Mouse (Mus musculus) heart, embryonic 11.5 days (tissue): Measurements from ENCODE around the gene Hoxd10. TPM values are rescaled to one million over a fixed set of nuclear protein-coding genes. Genes with fewer than 3 reads are reported as not detected.

ENCODE experiments used
- ATAC-seq: fragments of 200-750 bp; cut with Nextera tagmentation; replicated peaks from 2 replicates; pipeline ENCODE4 v1.8.0; 2017; ENCODE audit warnings: moderate library complexity; ENCODE audit not compliant: insufficient number of reproducible peaks, low FRiP score, low TSS enrichment
- H3K27ac ChIP-seq: fragments of 300-500 bp; sonication (generic); 2 replicates; pipeline ENCODE4 v1.5.1; 2014; ENCODE audit warnings: mild to moderate bottlenecking, low read depth, low read length
- H3K27me3 ChIP-seq: fragments of 300-500 bp; sonication (generic); 2 replicates; pipeline ENCODE4 v1.6.1; 2014; ENCODE audit warnings: mild to moderate bottlenecking, low read length, mixed read lengths; ENCODE audit not compliant: control insufficient read depth, insufficient read depth
- H3K36me3 ChIP-seq: fragments of 300-500 bp; sonication (generic); 2 replicates; pipeline ENCODE4 v1.6.1; 2014; ENCODE audit warnings: mild to moderate bottlenecking, low read length, moderate library complexity, mixed read lengths; ENCODE audit not compliant: control insufficient read depth, insufficient read depth
- H3K4me1 ChIP-seq: fragments of 300-500 bp; sonication (generic); 2 replicates; pipeline ENCODE4 v1.6.1; 2014; ENCODE audit warnings: low read length; ENCODE audit not compliant: control insufficient read depth, insufficient read depth
- H3K4me2 ChIP-seq: fragments of 300-500 bp; sonication (generic); 2 replicates; pipeline ENCODE4 v1.6.1; 2014; ENCODE audit warnings: mild to moderate bottlenecking, moderate library complexity
- H3K4me3 ChIP-seq: fragments of 300-500 bp; sonication (generic); 2 replicates; pipeline ENCODE4 v1.5.1; 2014; ENCODE audit warnings: low read depth, low read length
- H3K9ac ChIP-seq: fragments of 300-500 bp; sonication (generic); 2 replicates; pipeline ENCODE4 v1.6.1; 2014; ENCODE audit warnings: mild to moderate bottlenecking, low read depth, low read length, moderate library complexity
- H3K9me3 ChIP-seq: fragments of 300-500 bp; sonication (generic); replicated peaks from 2 replicates; pipeline ENCODE4 v1.6.1; 2016; ENCODE audit warnings: low read length; ENCODE audit not compliant: control insufficient read depth
- WGBS: fragments of 180-500 bp; shearing (Covaris S2); extraction: QIAGEN DNeasy Blood & Tissue Kit; methylation state at CpG from one replicate; pipeline ENCODE4 v1.1.7; 2014; ENCODE audit not compliant: insufficient replicate concordance; 5-methylcytosine and 5-hydroxymethylcytosine counted together
- polyA plus RNA-seq: library from polyadenylated mRNA; unstranded; fragments of >200 nt; fragmentation: Nextera tagmentation; extraction: Ambion mirVana; gene quantifications from 2 replicates; pipeline ENCODE4 v1.2.1, GENCODE M21; 2014

Hoxd10 gene
- polyA plus RNA-seq, 1 experiment from 2014 or later = 0.11 TPM

DNA sequence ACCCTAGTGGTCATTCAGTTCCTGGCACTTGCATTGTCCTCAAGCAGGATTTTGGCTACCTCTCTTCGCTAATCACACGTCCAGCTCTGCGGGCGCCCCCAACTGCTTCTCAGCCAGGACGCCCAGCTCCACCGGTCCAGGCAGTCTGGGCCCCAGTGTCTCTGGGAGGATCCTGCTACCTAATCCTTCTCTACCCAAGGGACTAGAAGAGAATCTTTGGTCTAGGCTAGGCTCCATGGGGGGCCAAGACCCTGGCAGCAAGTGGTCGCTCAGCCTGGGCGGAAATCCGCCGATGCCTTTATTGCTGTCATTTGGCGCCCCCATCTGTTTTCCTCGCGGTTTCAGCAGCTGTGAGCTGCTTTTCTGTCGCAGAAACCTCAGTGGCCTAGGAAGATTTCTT lies 30.0 kb upstream of the Hoxd10 start:
- H3K9ac ChIP-seq = no peak overlapping the region
- peak overlapping the region; percentile 53 for H3K4me2 ChIP-seq
- H3K9me3 ChIP-seq = no peaks in the 10 kb centered on the region
- H3K4me3 ChIP-seq = peak overlapping the region; percentile 6; the same call in 1 of the 2 replicates
- peaks cover 92% of the 10 kb centered on the region for H3K27me3 ChIP-seq
- WGBS = 1% methylated on average over 14 of the region's 14 CpGs
- ATAC-seq = 0 out of 2 replicates have a peak, but pooled peaks have one; percentile 42
- H3K4me1 ChIP-seq = peaks cover 4% of the 10 kb centered on the region; the same call in 1 of the 2 replicates
- no peaks in the 10 kb centered on the region for H3K36me3 ChIP-seq
- no peak overlapping the region for H3K27ac ChIP-seq

DNA sequence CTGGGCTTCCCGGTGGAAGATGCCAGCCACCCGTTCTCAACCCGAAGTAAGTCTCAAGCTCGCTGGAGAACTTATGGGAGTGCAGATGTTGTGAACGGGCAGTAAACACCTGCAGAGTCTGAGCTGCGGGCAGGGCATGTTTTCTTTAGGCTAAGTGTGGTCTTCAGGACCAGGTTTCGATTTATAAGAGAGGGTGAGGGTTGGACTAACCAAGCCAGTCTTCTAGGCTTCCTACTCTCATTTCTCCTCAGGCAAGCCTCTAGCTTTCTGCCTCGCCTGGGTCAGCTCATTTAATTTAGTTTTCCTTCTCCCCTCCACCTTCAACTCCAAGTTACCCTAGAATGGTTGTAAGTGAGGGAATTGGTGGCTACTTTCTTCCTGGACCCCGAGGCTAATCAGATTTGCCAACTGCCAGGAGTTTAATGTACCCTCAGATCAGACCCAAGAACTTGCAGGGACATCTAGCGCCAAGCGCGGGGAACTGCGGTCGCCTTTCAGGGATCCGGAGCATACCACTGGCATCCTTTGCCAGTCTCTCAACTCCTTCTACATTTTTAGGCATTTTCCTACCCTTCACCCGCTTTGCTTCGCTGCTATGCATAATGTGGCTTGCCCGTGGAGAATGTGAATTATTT lies 28.3 kb upstream of the Hoxd10 start:
- WGBS = 6% methylated on average over 18 of the region's 18 CpGs
- Histone ChIP-seq H3K36me3 (no peaks in the 10 kb centered on the region), H3K9me3 (no peaks in the 10 kb centered on the region), H3K27me3 (peaks cover 94% of the 10 kb centered on the region), H3K27ac (no peak overlapping the region), H3K9ac (no peak overlapping the region), H3K4me1 (peaks cover 7% of the 10 kb centered on the region; the same call in 1 of the 2 replicates), H3K4me3 (no peak overlapping the region), H3K4me2 (no peak overlapping the region)
- no peak for ATAC-seq

DNA sequence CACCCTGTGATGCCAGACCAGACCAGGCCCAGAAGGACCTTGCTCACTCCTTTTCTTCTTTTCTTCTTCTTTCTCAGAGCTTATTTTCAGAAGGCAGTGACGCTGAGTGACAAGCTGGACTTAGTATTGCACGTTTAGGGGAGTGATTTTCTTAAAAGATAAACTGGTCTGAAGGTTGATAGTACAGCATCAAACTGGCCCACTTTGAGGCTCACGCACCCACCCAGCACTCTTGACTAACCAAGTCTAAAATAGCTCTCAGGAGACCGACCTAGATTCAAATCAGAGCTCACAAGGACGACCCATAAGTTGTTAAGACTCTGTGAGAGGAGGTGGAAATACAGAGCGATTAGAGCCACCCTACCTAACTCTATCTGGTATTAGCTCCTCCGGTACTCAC lies 25.3 kb upstream of the Hoxd10 start:
- no peak overlapping the region for H3K4me3 ChIP-seq
- ATAC-seq = no peak
- H3K9me3 ChIP-seq = no peaks in the 10 kb centered on the region
- 3% methylated on average over 7 of the region's 7 CpGs for WGBS
- H3K27me3 ChIP-seq = peaks cover 89% of the 10 kb centered on the region
- H3K36me3 ChIP-seq = no peaks in the 10 kb centered on the region
- no peak overlapping the region for H3K9ac ChIP-seq
- H3K4me2 ChIP-seq = no peak overlapping the region
- no peak overlapping the region for H3K27ac ChIP-seq
- peaks cover 10% of the 10 kb centered on the region; the same call in 1 of the 2 replicates for H3K4me1 ChIP-seq

DNA sequence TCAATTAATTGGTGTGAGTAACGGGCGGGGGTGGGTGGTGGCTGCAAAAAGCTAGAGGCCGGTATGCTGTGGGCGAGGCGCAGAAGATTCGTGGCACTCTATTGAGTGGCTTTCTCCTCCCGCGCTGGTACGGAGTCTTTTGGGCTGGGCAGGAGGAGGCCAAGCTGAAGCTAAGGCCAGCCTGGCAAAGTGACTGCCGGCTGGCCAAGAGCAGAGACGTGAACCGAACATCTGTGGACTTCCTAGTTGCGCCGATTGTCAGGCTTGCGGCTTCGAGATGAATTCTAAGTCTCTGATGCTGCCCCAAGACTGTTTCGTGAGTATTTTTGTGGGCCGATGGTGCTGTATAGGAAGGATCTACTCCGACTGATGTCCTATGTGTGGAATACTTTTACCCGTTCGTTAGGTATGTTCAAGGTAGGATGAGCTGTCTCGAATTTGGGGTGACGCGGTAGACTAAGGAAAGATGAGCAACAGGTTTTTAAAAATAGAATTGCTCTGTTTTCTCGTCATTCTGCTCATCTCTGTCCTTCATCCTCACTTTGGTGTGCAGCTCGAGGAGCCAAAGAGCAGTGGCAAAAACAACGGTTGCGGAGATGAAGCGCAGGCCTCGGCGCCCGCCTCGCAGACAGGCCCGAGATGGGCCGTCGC lies 24.4 kb upstream of the Hoxd10 start:
- H3K4me2 ChIP-seq = peak overlapping the region; percentile 63
- WGBS = 2% methylated on average over 36 of the region's 36 CpGs
- no peak overlapping the region for H3K9ac ChIP-seq

DNA sequence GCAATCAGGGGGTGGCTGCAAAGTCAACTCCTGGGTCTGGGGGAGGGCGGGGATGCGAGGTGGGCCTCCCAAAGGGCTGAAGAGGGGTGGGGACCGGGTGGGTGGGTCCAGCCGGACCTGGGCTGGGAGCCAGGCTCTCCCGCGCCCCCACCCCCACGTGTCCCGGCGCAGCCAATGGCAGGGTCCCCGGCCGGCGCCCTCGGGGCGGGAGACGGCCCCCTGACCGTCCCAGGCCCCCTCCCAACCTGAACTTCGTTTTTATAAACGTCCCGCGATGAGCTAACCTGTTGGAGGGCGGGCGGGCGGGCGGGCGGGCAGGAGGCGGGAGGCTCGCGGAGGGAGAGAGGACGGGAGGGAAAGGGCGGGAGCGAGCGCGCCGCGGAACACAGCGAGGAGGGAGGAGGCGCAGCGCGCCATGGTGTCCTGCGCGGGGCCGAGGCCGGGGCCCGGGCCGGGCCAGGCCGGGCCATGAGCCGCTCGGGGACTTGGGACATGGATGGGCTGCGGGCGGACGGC lies 23.8 kb upstream of the Hoxd10 start, which contains the start of gene Hoxd13:
Hoxd13 (plus strand) TSS at position 469 of the 516 bp plus-strand sequence.
- Histone ChIP-seq H3K27me3 (peaks cover 88% of the 10 kb centered on the region), H3K4me2 (peak within 1 kb of the TSS; percentile 63), H3K4me1 (peaks cover 10% of the 10 kb centered on the region; the same call in 1 of the 2 replicates), H3K27ac (no peak within 1 kb of the TSS), H3K9ac (no peak within 1 kb of the TSS), H3K36me3 (no peaks in the 10 kb centered on the region), H3K4me3 (peak within 1 kb of the TSS; percentile 42), H3K9me3 (no peaks in the 10 kb centered on the region)
- no peak for ATAC-seq
- WGBS = 0% methylated on average over 11 of the region's 51 CpGs

More for the DNA sequence above, 24.4 kb upstream of the Hoxd10 start:
- Histone ChIP-seq H3K4me1 (peaks cover 10% of the 10 kb centered on the region; the same call in 1 of the 2 replicates), H3K9me3 (no peaks in the 10 kb centered on the region), H3K27me3 (peaks cover 89% of the 10 kb centered on the region), H3K4me3 (no peak overlapping the region; the same call in 1 of the 2 replicates), H3K27ac (no peak overlapping the region), H3K36me3 (no peaks in the 10 kb centered on the region)
- ATAC-seq = no peak

DNA sequence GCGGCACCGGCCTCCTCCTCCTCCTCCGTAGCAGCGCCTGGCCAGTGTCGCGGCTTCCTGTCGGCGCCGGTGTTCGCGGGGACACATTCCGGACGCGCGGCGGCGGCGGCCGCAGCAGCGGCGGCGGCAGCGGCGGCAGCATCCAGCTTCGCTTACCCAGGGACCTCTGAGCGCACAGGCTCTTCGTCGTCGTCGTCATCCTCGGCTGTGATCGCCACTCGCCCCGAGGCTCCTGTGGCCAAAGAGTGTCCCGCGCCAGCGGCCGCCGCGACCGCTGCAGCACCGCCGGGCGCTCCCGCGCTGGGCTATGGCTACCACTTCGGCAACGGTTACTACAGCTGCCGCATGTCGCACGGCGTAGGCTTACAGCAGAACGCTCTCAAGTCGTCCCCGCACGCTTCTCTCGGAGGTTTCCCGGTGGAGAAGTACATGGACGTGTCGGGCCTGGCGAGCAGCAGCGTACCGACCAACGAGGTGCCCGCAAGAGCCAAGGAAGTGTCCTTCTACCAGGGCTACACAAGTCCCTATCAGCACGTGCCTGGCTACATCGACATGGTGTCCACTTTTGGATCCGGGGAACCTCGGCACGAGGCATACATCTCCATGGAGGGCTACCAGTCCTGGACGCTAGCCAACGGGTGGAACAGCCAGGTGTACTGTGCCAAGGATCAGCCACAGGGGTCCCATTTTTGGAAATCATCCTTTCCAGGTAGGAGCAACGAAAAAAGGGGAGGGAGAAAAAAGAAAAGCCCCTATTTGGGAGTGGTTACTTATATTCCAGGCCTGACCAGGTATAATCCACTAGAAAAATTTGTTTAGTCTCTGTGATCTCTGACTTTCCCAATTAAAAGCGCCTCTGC lies 23.1 kb upstream of the Hoxd10 start:
- H3K9me3 ChIP-seq = no peaks in the 10 kb centered on the region
- H3K27ac ChIP-seq = no peak overlapping the region
- H3K4me2 ChIP-seq = peak overlapping the region; percentile 63
- peaks cover 88% of the 10 kb centered on the region for H3K27me3 ChIP-seq
- no peak for ATAC-seq
- no peak overlapping the region for H3K9ac ChIP-seq
- peak overlapping the region; percentile 42 for H3K4me3 ChIP-seq
- under 1% methylated on average over 64 of the region's 74 CpGs for WGBS
- H3K4me1 ChIP-seq = peaks cover 10% of the 10 kb centered on the region; the same call in 1 of the 2 replicates
- H3K36me3 ChIP-seq = no peaks in the 10 kb centered on the region

DNA sequence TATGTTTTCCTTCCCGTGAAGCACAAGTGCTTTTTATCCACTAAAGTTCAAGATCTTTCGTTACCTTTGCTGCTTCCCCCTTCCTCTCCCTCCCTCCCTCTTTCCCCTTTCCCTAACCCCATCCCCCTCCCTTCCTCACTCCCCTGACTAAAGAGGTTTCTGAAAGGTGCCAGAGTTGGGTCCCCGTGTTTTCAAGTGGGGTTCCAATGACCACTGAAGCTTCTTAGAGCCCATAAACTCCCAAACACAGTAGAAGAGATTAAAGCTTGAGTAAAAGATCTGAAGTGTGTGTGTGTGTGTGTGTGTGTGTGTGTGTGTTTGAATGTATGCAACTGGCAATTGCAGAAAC lies 22.5 kb upstream of the Hoxd10 start:
- no peaks in the 10 kb centered on the region for H3K9me3 ChIP-seq
- no peak overlapping the region for H3K9ac ChIP-seq
- H3K27ac ChIP-seq = no peak overlapping the region
- 1% methylated on average over 3 of the region's 3 CpGs for WGBS
- H3K4me1 ChIP-seq = peaks cover 10% of the 10 kb centered on the region; the same call in 1 of the 2 replicates
- H3K4me3 ChIP-seq = no peak overlapping the region
- no peak overlapping the region for H3K4me2 ChIP-seq
- peaks cover 88% of the 10 kb centered on the region for H3K27me3 ChIP-seq
- no peak for ATAC-seq
- no peaks in the 10 kb centered on the region for H3K36me3 ChIP-seq

DNA sequence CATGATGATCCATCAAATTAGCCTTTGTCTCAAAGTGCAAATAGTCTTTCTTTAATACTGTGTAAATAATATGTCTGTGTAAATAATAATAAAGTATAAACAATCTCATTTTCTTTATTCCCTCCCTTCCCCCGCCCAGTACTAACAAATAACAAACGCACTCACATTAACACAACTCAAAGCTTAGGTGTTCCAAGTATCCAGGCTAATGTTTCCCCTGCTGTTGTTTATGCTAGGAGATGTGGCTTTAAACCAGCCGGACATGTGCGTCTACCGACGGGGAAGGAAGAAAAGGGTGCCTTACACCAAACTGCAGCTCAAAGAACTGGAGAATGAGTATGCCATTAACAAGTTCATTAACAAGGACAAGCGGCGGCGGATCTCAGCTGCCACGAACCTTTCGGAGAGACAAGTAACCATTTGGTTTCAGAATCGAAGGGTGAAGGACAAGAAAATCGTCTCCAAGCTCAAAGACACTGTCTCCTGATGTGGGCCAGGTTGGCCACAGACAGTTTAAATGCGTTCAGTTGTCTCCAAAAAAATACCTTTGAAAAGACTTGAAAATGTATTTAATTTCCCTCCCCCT lies 22.0 kb upstream of the Hoxd10 start:
- no peak overlapping the region for H3K9ac ChIP-seq
- H3K36me3 ChIP-seq = no peaks in the 10 kb centered on the region
- no peaks in the 10 kb centered on the region for H3K9me3 ChIP-seq
- 1% methylated on average over 14 of the region's 14 CpGs for WGBS
- ATAC-seq = no peak
- peaks cover 88% of the 10 kb centered on the region for H3K27me3 ChIP-seq
- H3K4me1 ChIP-seq = peaks cover 10% of the 10 kb centered on the region; the same call in 1 of the 2 replicates
- no peak overlapping the region for H3K27ac ChIP-seq
- no peak overlapping the region for H3K4me2 ChIP-seq
- H3K4me3 ChIP-seq = no peak overlapping the region
